Mouse (Mus musculus) embryonic facial prominence, embryonic 13.5 days (tissue): Measurements from ENCODE around the gene Hoxa5. TPM values are rescaled to one million over a fixed set of nuclear protein-coding genes. Genes with fewer than 3 reads are reported as not detected.
A peak's percentile ranks its signal among the peaks of the same experiment; 100 is the strongest.

ENCODE experiments used
- ATAC-seq: fragments of 200-750 bp; cut with Nextera tagmentation; 2 replicates; pipeline ENCODE4 v1.8.0; 2017; ENCODE audit warnings: low read depth; ENCODE audit not compliant: insufficient number of reproducible peaks, insufficient read depth, low FRiP score, low TSS enrichment
- H3K27ac ChIP-seq: fragments of 300-500 bp; sonication (generic); 2 replicates; pipeline ENCODE4 v1.5.1; 2015; ENCODE audit warnings: moderate library complexity, mild to moderate bottlenecking, inconsistent platforms
- H3K27me3 ChIP-seq: fragments of 300-500 bp; sonication (generic); 2 replicates; pipeline ENCODE4 v1.6.1; 2015; ENCODE audit warnings: mild to moderate bottlenecking, inconsistent platforms
- H3K36me3 ChIP-seq: fragments of 300-500 bp; sonication (generic); 2 replicates; pipeline ENCODE4 v1.6.1; 2015; ENCODE audit warnings: mild to moderate bottlenecking, inconsistent platforms
- H3K4me1 ChIP-seq: fragments of 300-500 bp; sonication (generic); 2 replicates; pipeline ENCODE4 v1.6.1; 2015; ENCODE audit warnings: inconsistent platforms
- H3K4me2 ChIP-seq: fragments of 300-500 bp; sonication (generic); 2 replicates; pipeline ENCODE4 v1.6.1; 2015; ENCODE audit warnings: moderate library complexity, mild to moderate bottlenecking, inconsistent platforms
- H3K4me3 ChIP-seq: fragments of 300-500 bp; sonication (generic); 2 replicates; pipeline ENCODE4 v1.5.1; 2015; ENCODE audit warnings: mild to moderate bottlenecking, inconsistent platforms
- H3K9ac ChIP-seq: fragments of 300-500 bp; sonication (generic); 2 replicates; pipeline ENCODE4 v1.6.1; 2015; ENCODE audit warnings: mild to moderate bottlenecking, inconsistent platforms
- H3K9me3 ChIP-seq: fragments of 300-500 bp; sonication (generic); 2 replicates; pipeline ENCODE4 v1.6.1; 2016; ENCODE audit warnings: inconsistent platforms
- WGBS: fragments of 180-500 bp; shearing (Covaris S2); methylation state at CpG from one replicate; pipeline ENCODE4 v1.1.7; 2015; ENCODE audit warnings: mixed read lengths; 5-methylcytosine and 5-hydroxymethylcytosine counted together
- microRNA counts: library from miRNA; unstranded; fragments of <30 nt; microRNA quantifications from one replicate; lab custom pipeline; 2016
- microRNA-seq: library from miRNA; unstranded; fragments of <30 nt; microRNA quantifications from one replicate; pipeline ENCODE4, GENCODE M21; 2016
- polyA plus RNA-seq: library from polyadenylated mRNA; unstranded; fragments of >200 nt; fragmentation: Nextera tagmentation; extraction: Ambion mirVana; gene quantifications from 2 replicates; pipeline ENCODE4 v1.2.1, GENCODE M21; 2015

The Hoxa5 gene
- polyA plus RNA-seq, 1 experiment from 2014 or later = 4.8 TPM

DNA sequence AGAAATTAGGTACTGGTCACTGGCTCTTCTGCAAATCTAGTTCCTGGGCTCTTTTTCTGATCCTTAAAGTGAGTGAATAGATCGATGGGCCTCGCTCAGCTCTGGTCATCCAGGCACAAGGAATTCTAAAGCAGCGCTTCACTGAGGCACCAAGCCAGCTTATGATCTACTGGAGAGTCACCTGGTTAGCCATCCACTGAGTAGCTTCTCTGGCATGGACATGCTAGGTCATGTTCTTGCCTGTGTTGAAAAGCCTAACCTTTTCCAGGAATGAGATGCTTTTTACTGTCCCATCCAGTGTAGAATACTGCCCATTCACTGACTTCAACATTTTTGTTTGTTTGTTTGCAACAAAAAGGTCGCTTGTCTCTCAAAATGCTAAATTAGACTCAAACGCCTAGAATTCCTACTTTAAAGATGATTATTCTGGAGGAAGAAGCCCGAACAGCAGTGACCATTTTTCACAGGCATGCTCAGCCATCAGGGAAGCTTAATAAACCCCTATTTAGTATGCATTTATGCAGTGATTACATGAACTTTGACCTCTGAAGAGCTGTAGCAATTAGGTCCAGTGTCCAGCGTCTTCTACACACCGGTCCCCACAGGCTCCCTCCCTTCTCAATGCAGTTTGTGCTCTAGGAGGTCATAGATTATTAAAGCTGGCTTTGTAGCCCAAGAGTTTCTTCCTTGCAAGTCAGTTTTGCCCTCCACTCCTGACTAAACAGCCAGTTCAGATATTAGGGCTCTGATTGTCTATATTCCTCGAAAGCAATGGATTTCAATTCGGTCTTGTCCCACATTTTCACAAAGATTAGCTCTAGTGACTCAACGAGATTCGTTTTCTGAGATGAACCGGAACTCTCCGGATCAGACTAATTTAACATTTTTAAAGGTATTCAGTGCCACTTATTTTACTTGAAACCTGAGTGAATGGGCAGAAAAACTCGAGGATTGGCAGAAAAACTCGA lies 51.9 kb downstream of the Hoxa5 start:
- H3K4me2 ChIP-seq = no peak overlapping the region
- no peak for ATAC-seq

More for the DNA sequence above, 51.9 kb downstream of the Hoxa5 start:
- Histone ChIP-seq H3K27ac (no peak overlapping the region), H3K4me1 (peaks cover 5% of the 10 kb centered on the region; the same call in 1 of the 2 replicates), H3K27me3 (peaks cover 99% of the 10 kb centered on the region), H3K9ac (no peak overlapping the region), H3K9me3 (peaks cover 4% of the 10 kb centered on the region; the same call in 1 of the 2 replicates), H3K36me3 (no peaks in the 10 kb centered on the region), H3K4me3 (no peak overlapping the region)
- WGBS = 3% methylated on average over 16 of the region's 16 CpGs

MicroRNA genes within 50 kb of the gene (microRNA counts, 519-probe panel; counts per million panel counts)
- 236 counts per million, percentile 44 among the panel's probes with 10 or more counts for microRNA mmu-miR-196b (lab: Ali Mortazavi, UCI)

Small RNA genes within 50 kb of the gene (microRNA-seq; reads per million reads assigned to microRNA genes)
- gene Mir196b = 51.0 reads per million, percentile 45 among the genes with 10 or more reads in this experiment

Other genes with a start within 250 kb of the Hoxa5 start
- gene Skap2, start 192.0 kb downstream of the Hoxa5 start, polyA plus RNA-seq = 10.1 and 10.6 TPM in 2 replicates
- 0.21 and 0.84 TPM in 2 replicates for gene Hoxa1, start 46.3 kb downstream of the Hoxa5 start, polyA plus RNA-seq
- 0.19 and 1.6 TPM in 2 replicates for gene Hoxa2, start 39.8 kb downstream of the Hoxa5 start, polyA plus RNA-seq
- gene 5730596B20Rik, start 27.1 kb downstream of the Hoxa5 start, polyA plus RNA-seq = 0.08 TPM in 1 of 2 replicates, not detected in the other
- 0.46 TPM in 1 of 2 replicates, not detected in the other for gene Hoxa4, start 12.8 kb downstream of the Hoxa5 start, polyA plus RNA-seq
- gene Hoxa6, start 4.1 kb upstream of the Hoxa5 start, polyA plus RNA-seq = 0.81 TPM in 1 of 2 replicates, not detected in the other
- gene Hoxa3, start 8.7 kb upstream of the Hoxa5 start, polyA plus RNA-seq = 0.52 TPM in 1 of 2 replicates, not detected in the other
- gene Gm28308, start 8.8 kb upstream of the Hoxa5 start, polyA plus RNA-seq = not detected in 2 replicates
- gene Hoxa7, start 17.3 kb upstream of the Hoxa5 start, polyA plus RNA-seq = not detected in 2 replicates
- gene Hoxa9, start 26.5 kb upstream of the Hoxa5 start, polyA plus RNA-seq = not detected in 2 replicates
- gene Hoxa10, start 36.3 kb upstream of the Hoxa5 start, polyA plus RNA-seq = 0.13 TPM in 1 of 2 replicates, not detected in the other
- gene Hoxa11, start 41.2 kb upstream of the Hoxa5 start, polyA plus RNA-seq = not detected in 2 replicates
- gene Hoxa13, start 56.3 kb upstream of the Hoxa5 start, polyA plus RNA-seq = not detected in 2 replicates
- not detected in 2 replicates for gene Evx1, start 108.9 kb upstream of the Hoxa5 start, polyA plus RNA-seq